ENCODE assay signal across 8 mouse cellular contexts in the genomic region with DNA sequence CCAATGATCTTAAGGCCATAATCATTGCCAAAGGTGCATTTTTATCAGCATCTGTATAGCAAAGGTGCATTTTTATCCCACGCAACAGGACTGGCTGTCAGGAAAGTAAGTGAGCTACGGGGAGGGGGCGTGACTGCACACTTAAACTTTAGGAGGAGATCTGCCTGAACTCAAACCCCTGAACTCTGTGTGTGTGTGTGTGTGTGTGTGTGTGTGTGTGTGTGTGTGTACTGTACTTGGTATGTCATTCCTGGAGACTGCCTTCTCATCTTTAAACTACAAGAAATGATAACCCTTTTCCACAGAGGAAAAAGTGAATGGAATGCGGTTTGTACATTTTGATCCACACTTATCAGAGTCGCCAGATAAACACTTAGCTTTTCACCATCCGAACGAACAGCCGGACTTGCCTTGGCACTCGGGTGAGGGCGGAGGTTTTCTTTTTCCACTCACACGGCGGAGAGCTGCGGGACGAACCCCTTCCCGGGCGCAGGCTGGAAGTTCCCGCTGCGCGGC. TPM values are rescaled to one million over a fixed set of nuclear protein-coding genes. Genes with fewer than 3 reads are reported as not detected.
A peak's percentile ranks its signal among the peaks of the same experiment; 100 is the strongest.
DNase-seq lines count a peak whose midpoint lies in the region; ATAC-seq and TF ChIP-seq lines count a peak whose summit lies in the region.

No protein-coding gene starts in this region.

- no peak for DNase-seq in kidney, adult 8-10 months
- no peak for DNase-seq in hindbrain, postnatal 0 days (ENCODE audit: low spot score)
- no peak for DNase-seq in midbrain, postnatal 0 days (ENCODE audit: low spot score)
- no peak for DNase-seq in adrenal gland, adult 8-10 months
- DNase-seq in thymus, postnatal 10 days (ENCODE audit: low spot score in 2 of 2), result no peak
- no peak for DNase-seq in frontal cortex, postnatal 14 days (ENCODE audit: low spot score in 2 of 2)

- 2% methylated on average over 19 of the region's 19 CpGs for WGBS in kidney, embryonic 16.5 days
- WGBS in hindbrain, postnatal 0 days, result 5% methylated on average over 19 of the region's 19 CpGs
- WGBS in midbrain, postnatal 0 days, result 5% methylated on average over 19 of the region's 19 CpGs

- H3K36me3 ChIP-seq in kidney, embryonic 16.5 days (ENCODE audit: insufficient read depth, low read length), result no peaks in the 10 kb centered on the region
- no peaks in the 10 kb centered on the region for H3K36me3 ChIP-seq in hindbrain, postnatal 0 days (ENCODE audit: insufficient read depth, low read length)
- H3K36me3 ChIP-seq in midbrain, postnatal 0 days (ENCODE audit: insufficient read depth, low read length), result no peaks in the 10 kb centered on the region

- no peak for ATAC-seq in kidney, embryonic 16.5 days (ENCODE audit: low FRiP score, low TSS enrichment)
- ATAC-seq in hindbrain, postnatal 0 days, result no peak
- no peak for ATAC-seq in midbrain, postnatal 0 days (ENCODE audit: low FRiP score)

- no peak for TF ChIP-seq POLR2A in cortical plate, adult 2 months (IDR thresholded peaks at IDR 0.05; ENCODE audit: extremely low read depth, insufficient read depth, low read length)

- H3K9me3 ChIP-seq in kidney, embryonic 16.5 days (ENCODE audit: low read length), result no peaks in the 10 kb centered on the region
- H3K9me3 ChIP-seq in hindbrain, postnatal 0 days (ENCODE audit: low read length), result no peaks in the 10 kb centered on the region
- H3K9me3 ChIP-seq in midbrain, postnatal 0 days (ENCODE audit: low read length), result no peaks in the 10 kb centered on the region

- peaks cover 42% of the 10 kb centered on the region for H3K4me1 ChIP-seq in kidney, embryonic 16.5 days (ENCODE audit: insufficient read depth, low read length)
- no peaks in the 10 kb centered on the region; the same call in 1 of the 2 replicates for H3K4me1 ChIP-seq in cortical plate, adult 2 months (ENCODE audit: control insufficient read depth, insufficient read depth, low read length)
- H3K4me1 ChIP-seq in hindbrain, postnatal 0 days (ENCODE audit: insufficient read depth, low read length), result peaks cover 24% of the 10 kb centered on the region
- H3K4me1 ChIP-seq in midbrain, postnatal 0 days (ENCODE audit: insufficient read depth, low read length), result peaks cover 6% of the 10 kb centered on the region

- H3K27ac ChIP-seq in kidney, embryonic 16.5 days (ENCODE audit: low read length), result peak overlapping the region; percentile 98
- H3K27ac ChIP-seq in cortical plate, adult 2 months (ENCODE audit: insufficient read depth, low read length), result no peak overlapping the region
- H3K27ac ChIP-seq in hindbrain, postnatal 0 days, result peak overlapping the region; percentile 83; the same call in 1 of the 2 replicates
- peak overlapping the region; percentile 84; the same call in 1 of the 2 replicates for H3K27ac ChIP-seq in midbrain, postnatal 0 days (ENCODE audit: low read depth, low read length)

- no peak for TF ChIP-seq CTCF in cortical plate, adult 2 months (IDR thresholded peaks at IDR 0.05; ENCODE audit: extremely low read depth, insufficient read depth, low read length)
- TF ChIP-seq CTCF in hindbrain, postnatal 0 days (IDR thresholded peaks at IDR 0.05; ENCODE audit: low read depth), result no peak
- TF ChIP-seq CTCF in midbrain, postnatal 0 days (IDR thresholded peaks at IDR 0.05), result no peak

- H3K4me2 ChIP-seq in kidney, embryonic 16.5 days (replicated peaks; ENCODE audit: low read depth, low read length), result peak overlapping the region; percentile 93
- H3K4me2 ChIP-seq in hindbrain, postnatal 0 days (ENCODE audit: low read depth, low read length), result peak overlapping the region; percentile 86
- H3K4me2 ChIP-seq in midbrain, postnatal 0 days (ENCODE audit: low read depth, low read length, poor library complexity, severe bottlenecking), result peak overlapping the region; percentile 97

- peak overlapping the region; percentile 70 for H3K4me3 ChIP-seq in kidney, embryonic 16.5 days (ENCODE audit: low read length)
- H3K4me3 ChIP-seq in cortical plate, adult 2 months (ENCODE audit: insufficient read depth, low read length), result peak overlapping the region; percentile 93
- H3K4me3 ChIP-seq in hindbrain, postnatal 0 days (ENCODE audit: low read length), result peak overlapping the region; percentile 83
- H3K4me3 ChIP-seq in midbrain, postnatal 0 days (ENCODE audit: low read depth, low read length), result peak overlapping the region; percentile 76

- H3K9ac ChIP-seq in kidney, embryonic 16.5 days (replicated peaks; ENCODE audit: low read length), result peak overlapping the region; percentile 83
- peak overlapping the region; percentile 79 for H3K9ac ChIP-seq in hindbrain, postnatal 0 days (replicated peaks; ENCODE audit: low read length)
- H3K9ac ChIP-seq in midbrain, postnatal 0 days (replicated peaks; ENCODE audit: low read length, poor library complexity, severe bottlenecking), result peak overlapping the region; percentile 59

- H3K27me3 ChIP-seq in kidney, embryonic 16.5 days (ENCODE audit: insufficient read depth, low read length), result no peaks in the 10 kb centered on the region
- H3K27me3 ChIP-seq in hindbrain, postnatal 0 days (ENCODE audit: insufficient read depth, low read length), result no peaks in the 10 kb centered on the region
- no peaks in the 10 kb centered on the region for H3K27me3 ChIP-seq in midbrain, postnatal 0 days (ENCODE audit: insufficient read depth, low read length)

RNA-seq across cellular contexts. Expression of gene Prkce, which starts 1.5 kb away (rescaled TPM):
- 5.5 and 5.9 TPM in 2 replicates for polyA plus RNA-seq in kidney, embryonic 16.5 days (2015; fragmentation: Nextera tagmentation; extraction: Ambion mirVana)
- 83.7 and 94.3 TPM in 2 replicates for polyA plus RNA-seq in cortical plate, adult 2 months (2012; rRNA removed)
- 53.5 and 55.8 TPM in 2 replicates for total RNA-seq in hindbrain, postnatal 0 days (2014; rRNA removed)
- 47.4 and 50.8 TPM in 2 replicates for polyA plus RNA-seq in hindbrain, postnatal 0 days (2015; fragmentation: Nextera tagmentation; extraction: Ambion mirVana)
- 61.0 and 71.8 TPM in 2 replicates for total RNA-seq in midbrain, postnatal 0 days (2014; rRNA removed)
- polyA plus RNA-seq in midbrain, postnatal 0 days (2015; fragmentation: Nextera tagmentation; extraction: Ambion mirVana), result 56.5 and 64.5 TPM in 2 replicates
- 10 to 100 TPM; 17.6 to 26.9 (median 22.3) TPM for total RNA-seq in adrenal gland, adult 8-10 months (2022)

RNA-seq across cellular contexts. Expression of gene Srbd1, which starts 21.1 kb away (rescaled TPM):
- 21.0 and 22.3 TPM in 2 replicates for polyA plus RNA-seq in kidney, embryonic 16.5 days (2015; fragmentation: Nextera tagmentation; extraction: Ambion mirVana)
- 6.9 and 7.0 TPM in 2 replicates for polyA plus RNA-seq in cortical plate, adult 2 months (2012; rRNA removed)
- 8.6 and 12.1 TPM in 2 replicates for total RNA-seq in hindbrain, postnatal 0 days (2014; rRNA removed)
- 7.4 and 7.9 TPM in 2 replicates for polyA plus RNA-seq in hindbrain, postnatal 0 days (2015; fragmentation: Nextera tagmentation; extraction: Ambion mirVana)
- total RNA-seq in midbrain, postnatal 0 days (2014; rRNA removed), result 13.2 and 17.9 TPM in 2 replicates
- 6.7 and 8.3 TPM in 2 replicates for polyA plus RNA-seq in midbrain, postnatal 0 days (2015; fragmentation: Nextera tagmentation; extraction: Ambion mirVana)
- 10 to 100 TPM; 21.8 to 28.0 (median 25.7) TPM for total RNA-seq in adrenal gland, adult 8-10 months (2022)
